Mouse (Mus musculus): Measurements from ENCODE around the gene Dnm2.

DNA sequence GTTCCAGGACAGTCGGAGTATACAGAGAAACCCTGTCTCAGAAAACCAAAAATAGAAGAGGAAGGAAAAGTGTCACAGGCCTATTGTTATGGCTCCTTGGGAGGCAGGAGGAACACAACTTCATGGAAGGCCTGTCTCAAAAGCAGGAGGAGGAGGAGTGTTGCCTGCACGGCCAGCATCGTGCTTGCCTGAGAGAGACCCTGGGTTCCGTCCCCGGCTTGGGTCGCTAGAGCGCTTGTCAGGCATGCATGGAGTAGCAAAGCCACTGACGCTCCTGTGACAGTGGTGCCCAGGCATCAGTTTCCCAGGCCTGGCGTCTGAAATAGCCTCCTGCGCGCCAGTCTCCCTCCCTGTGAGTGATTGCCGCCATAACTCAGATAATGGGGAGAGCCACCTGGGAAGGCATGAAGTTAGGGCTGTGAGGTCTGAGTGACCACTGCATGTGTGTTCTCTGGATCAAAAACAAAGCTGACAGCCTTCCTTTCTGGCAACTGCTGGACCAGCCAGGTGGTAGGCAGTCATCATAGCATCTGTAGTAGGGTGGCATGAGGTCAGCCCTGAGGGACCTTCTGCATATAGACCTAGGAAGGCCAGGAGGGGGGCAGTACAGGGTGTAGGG lies 73.7 kb downstream of the Dnm2 start:
- no peak for TF ChIP-seq CTCF (IDR thresholded peaks at IDR 0.05; ENCODE audit: borderline replicate concordance, insufficient read depth, low read depth, low read length)
- TF ChIP-seq POLR2A (IDR thresholded peaks at IDR 0.05; ENCODE audit: borderline replicate concordance, insufficient read depth, low read length), result no peak
